Mouse (Mus musculus) erythroblast, embryonic 14.5 days (primary cell): ENCODE results near the gene Atxn1.

Experiments used
- GATA1 ChIP-seq: IDR thresholded peaks from 2 replicates; pipeline ENCODE4 v1.6.1; 2012; ENCODE audit warnings: low read length, inconsistent platforms, mixed read lengths
- TAL1 ChIP-seq: IDR thresholded peaks from 3 replicates; pipeline ENCODE4 v1.6.1; 2012; ENCODE audit warnings: low read length, inconsistent platforms, mixed read lengths

- no peak for TF ChIP-seq TAL1
- TF ChIP-seq GATA1 = no peak
These were observed 24.1 kb downstream of the Atxn1 start for GRCm38 (mm10) chr13:45940714-45941113.
